ENCODE assay signal across 25 mouse cellular contexts in genomic region chr11:13112486-13112885, GRCm38 (mm10).
DNase-seq lines count a peak whose midpoint lies in the region; ATAC-seq and TF ChIP-seq lines count a peak whose summit lies in the region.
"Had no signal": no experiment of that assay in that cellular context is flagged by ENCODE, and none has a peak within 500 bp of the region (broad histone marks: within the 10 kb centered on the region; RNA-seq: fewer than 3 reads in every experiment).

No protein-coding gene starts in this region.

- H3K4me1 ChIP-seq in forebrain, embryonic 13.5 days = no peaks in the 10 kb centered on the region
- H3K4me1 ChIP-seq in forebrain, postnatal 0 days (ENCODE audit: insufficient read depth) = no peaks in the 10 kb centered on the region
- H3K4me1 ChIP-seq: embryonic facial prominence, embryonic 12.5 days; hindbrain, embryonic 15.5 days; limb, embryonic 12.5 days; megakaryocyte, embryonic 14.5 days; stomach, embryonic 15.5 days had no signal

- no peak overlapping the region for H3K9ac ChIP-seq in forebrain, embryonic 13.5 days
- no peak overlapping the region for H3K9ac ChIP-seq in forebrain, postnatal 0 days
- H3K9ac ChIP-seq: embryonic facial prominence, embryonic 12.5 days; hindbrain, embryonic 15.5 days; limb, embryonic 12.5 days; liver, postnatal 0 days; stomach, embryonic 15.5 days had no signal

- no peak overlapping the region for H3K4me2 ChIP-seq in forebrain, embryonic 13.5 days
- H3K4me2 ChIP-seq in forebrain, postnatal 0 days (ENCODE audit: low read depth) = no peak overlapping the region
- H3K4me2 ChIP-seq: embryonic facial prominence, embryonic 12.5 days; hindbrain, embryonic 15.5 days; limb, embryonic 12.5 days; liver, embryonic 11.5 days; stomach, embryonic 15.5 days had no signal

- H3K36me3 ChIP-seq in forebrain, embryonic 13.5 days (ENCODE audit: poor library complexity, severe bottlenecking) = no peaks in the 10 kb centered on the region
- no peaks in the 10 kb centered on the region for H3K36me3 ChIP-seq in forebrain, postnatal 0 days (ENCODE audit: insufficient read depth)
- H3K36me3 ChIP-seq: embryonic facial prominence, embryonic 12.5 days; hindbrain, embryonic 15.5 days; limb, embryonic 12.5 days; stomach, embryonic 15.5 days had no signal

- no peak overlapping the region for H3K27ac ChIP-seq in forebrain, embryonic 13.5 days
- H3K27ac ChIP-seq in forebrain, postnatal 0 days (ENCODE audit: low read depth, low read length) = no peak overlapping the region
- H3K27ac ChIP-seq: embryonic facial prominence, embryonic 12.5 days; heart, adult 2 months; hindbrain, embryonic 15.5 days; limb, embryonic 12.5 days; stomach, embryonic 15.5 days had no signal

- no peak overlapping the region for H3K4me3 ChIP-seq in forebrain, embryonic 13.5 days
- H3K4me3 ChIP-seq in forebrain, postnatal 0 days (ENCODE audit: low read depth, low read length) = no peak overlapping the region
- H3K4me3 ChIP-seq: embryonic facial prominence, embryonic 12.5 days; heart, adult 2 months; hindbrain, embryonic 15.5 days; limb, embryonic 12.5 days; megakaryocyte, embryonic 14.5 days; stomach, embryonic 15.5 days had no signal

- 0 out of 2 replicates have a peak, but pooled peaks have one; percentile 16 for ATAC-seq in forebrain, embryonic 13.5 days
- ATAC-seq in forebrain, postnatal 0 days = no peak
- ATAC-seq: CD4-positive, CD25-positive, alpha-beta regulatory T cell, adult 4 months; liver, postnatal 0 days; lung, postnatal 0 days had no signal

- no peak for DNase-seq in forebrain, postnatal 0 days
- DNase-seq in heart, adult 11 months = peak; percentile 83
- DNase-seq in heart, postnatal 14 days = no peak
- peak; percentile 7 for DNase-seq in lung, postnatal 36 days
- DNase-seq in lung, postnatal 14 days = no peak
- DNase-seq in brain, embryonic 14.5 days (ENCODE audit: low read depth) = peak; percentile 20
- DNase-seq: adrenal gland, postnatal 36 days; cerebellum, adult 18-20 months; cerebellum, postnatal 25 days; gastrocnemius, postnatal 14 days; kidney, adult 8-10 months; kidney, postnatal 10 days; liver, postnatal 0 days; midbrain, embryonic 14.5 days; thymus, adult 18-20 months had no signal

- no peaks in the 10 kb centered on the region for H3K27me3 ChIP-seq in forebrain, embryonic 13.5 days
- no peaks in the 10 kb centered on the region for H3K27me3 ChIP-seq in forebrain, postnatal 0 days (ENCODE audit: insufficient read depth, low read length)
- H3K27me3 ChIP-seq: embryonic facial prominence, embryonic 12.5 days; hindbrain, embryonic 15.5 days; limb, embryonic 12.5 days; megakaryocyte, embryonic 14.5 days; stomach, embryonic 15.5 days had no signal

- intact Hi-C loops in heart, postnatal 14 days (cut with DNase I) = no loop called here

- TF ChIP-seq POLR2A in brain, embryonic 14.5 days (IDR thresholded peaks at IDR 0.05; ENCODE audit: borderline replicate concordance, extremely low read depth, insufficient read depth, insufficient read length, poor library complexity, severe bottlenecking) = no peak

- no peak for TF ChIP-seq CTCF in forebrain, postnatal 0 days (IDR thresholded peaks at IDR 0.05; ENCODE audit: low read depth)
- TF ChIP-seq CTCF in brain, embryonic 14.5 days (IDR thresholded peaks at IDR 0.05; ENCODE audit: borderline replicate concordance, extremely low read depth, insufficient read depth, insufficient read length) = no peak

- H3K9me3 ChIP-seq in forebrain, embryonic 13.5 days (replicated peaks) = no peaks in the 10 kb centered on the region
- no peaks in the 10 kb centered on the region for H3K9me3 ChIP-seq in forebrain, postnatal 0 days (ENCODE audit: low read length)
- H3K9me3 ChIP-seq: embryonic facial prominence, embryonic 12.5 days; hindbrain, embryonic 15.5 days; limb, embryonic 12.5 days; megakaryocyte, embryonic 14.5 days; stomach, embryonic 15.5 days had no signal

Comparison
In these comparisons a context has a peak if more than half of its experiments do, and no peak if none do; other contexts are left out.
1. DNase-seq: peak in heart, adult 11 months (single experiment), lung, postnatal 36 days (single experiment) and brain, embryonic 14.5 days (single experiment); none in forebrain, postnatal 0 days (single experiment), heart, postnatal 14 days (0 of 2) and lung, postnatal 14 days (single experiment).